Comparison of ENCODE assay signal across 17 mouse cellular contexts in the genomic region with DNA sequence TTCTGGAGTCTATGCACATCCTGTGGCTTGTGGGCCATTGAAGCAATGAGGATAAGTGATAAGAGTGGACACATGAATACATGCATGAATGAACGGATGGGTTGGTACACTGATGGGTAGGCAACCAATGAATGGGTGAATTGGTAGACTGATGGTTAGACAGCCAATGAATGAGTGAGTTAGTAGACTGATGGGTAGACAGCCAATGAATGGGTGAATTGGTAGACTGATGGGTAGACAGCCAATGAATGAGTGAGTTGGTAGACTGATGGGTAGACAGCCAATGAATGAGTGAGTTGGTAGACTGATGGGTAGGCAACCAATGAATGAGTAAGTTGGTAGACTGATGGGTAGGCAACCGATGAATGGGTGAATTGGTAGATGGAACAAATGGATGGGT.
"Had no signal": no experiment of that assay in that cellular context is flagged by ENCODE, and none has a peak within 500 bp of the region (broad histone marks: within the 10 kb centered on the region; RNA-seq: fewer than 3 reads in every experiment).

No protein-coding gene starts in this region.

- DNase-seq: retina, postnatal 1 day; right cerebral cortex, adult 18-20 months; right cerebral cortex, postnatal 14 days; right cerebral cortex, postnatal 25 days; right cerebral cortex, postnatal 4 days; spleen, adult 18-20 months; thymus, adult 18-20 months; thymus, adult 2 months; thymus, postnatal 14 days; thymus, postnatal 25 days; thymus, postnatal 36 days; thymus, postnatal 4 days had no signal

- H3K9me3 ChIP-seq: neural tube, embryonic 12.5 days; neural tube, embryonic 13.5 days; neural tube, embryonic 15.5 days; stomach, embryonic 15.5 days had no signal

- H3K4me3 ChIP-seq: neural tube, embryonic 12.5 days; neural tube, embryonic 13.5 days; neural tube, embryonic 15.5 days; stomach, embryonic 15.5 days had no signal

- H3K9ac ChIP-seq: neural tube, embryonic 12.5 days; neural tube, embryonic 13.5 days; neural tube, embryonic 15.5 days; stomach, embryonic 15.5 days had no signal

- H3K27me3 ChIP-seq: neural tube, embryonic 12.5 days; neural tube, embryonic 13.5 days; neural tube, embryonic 15.5 days; stomach, embryonic 15.5 days had no signal

- H3K4me2 ChIP-seq: neural tube, embryonic 12.5 days; neural tube, embryonic 13.5 days; neural tube, embryonic 15.5 days; stomach, embryonic 15.5 days had no signal

- H3K4me1 ChIP-seq: stomach, embryonic 15.5 days had no signal

- H3K36me3 ChIP-seq: neural tube, embryonic 12.5 days; neural tube, embryonic 13.5 days; neural tube, embryonic 15.5 days; stomach, embryonic 15.5 days had no signal

- H3K27ac ChIP-seq: neural tube, embryonic 12.5 days; neural tube, embryonic 13.5 days; neural tube, embryonic 15.5 days; stomach, embryonic 15.5 days; stomach, postnatal 0 days had no signal
